Mouse (Mus musculus): ENCODE measurements around the gene Gm3667. TPM values are rescaled to one million over a fixed set of nuclear protein-coding genes. Genes with fewer than 3 reads are reported as not detected.

The Gm3667 gene
- polyA plus RNA-seq (2015; fragmentation: Nextera tagmentation; extraction: Ambion mirVana) = 9.7 and 11.5 TPM in 2 replicates

DNA sequence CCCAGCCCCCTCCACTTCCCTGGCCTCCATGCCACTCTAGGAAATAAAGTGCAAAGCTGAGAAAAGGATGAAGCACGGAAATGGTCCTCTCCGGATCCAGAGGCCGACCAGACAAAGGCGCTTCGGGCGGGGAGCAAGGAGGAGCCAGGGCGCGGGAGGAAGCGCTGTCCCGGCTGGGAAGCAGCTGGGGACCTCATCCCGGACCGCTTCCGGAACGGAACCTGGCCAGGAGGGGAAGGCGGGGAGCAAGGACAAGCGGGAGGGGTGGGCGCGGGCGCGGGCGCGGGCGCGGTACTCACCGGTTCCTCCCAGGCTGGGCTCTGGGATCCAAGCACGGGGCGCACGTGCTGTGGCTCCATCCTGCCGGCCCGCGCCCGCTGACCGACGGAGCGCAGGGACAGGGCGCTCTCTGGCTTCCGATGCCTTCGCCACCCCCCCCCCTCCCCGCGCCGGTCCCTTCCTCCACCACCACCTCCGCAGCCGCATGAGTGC is at the start of gene Gm3667:
Gene Gm3667, minus strand, starts transcription at position 442 of the 492 bp plus-strand sequence.

DNA sequence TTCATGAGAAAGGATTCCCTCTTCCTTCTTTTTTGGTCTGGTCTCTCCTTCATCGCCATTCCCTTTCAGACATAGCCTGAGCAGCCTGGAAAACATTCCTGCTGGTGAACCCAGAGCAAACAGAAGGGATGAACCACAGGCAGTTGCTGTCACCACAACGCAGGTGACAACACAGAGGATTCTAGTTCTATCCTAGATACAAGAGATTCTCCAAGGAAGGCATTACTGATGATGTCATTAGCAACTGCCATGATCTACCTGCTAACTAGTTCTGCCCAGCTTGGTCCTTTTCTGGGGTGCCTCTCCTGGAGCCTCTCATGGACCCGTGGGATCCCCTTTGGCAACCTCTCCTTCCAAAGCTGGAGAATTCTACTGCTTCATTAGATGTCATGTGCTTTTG is 49.6 kb downstream of the Gm3667 start, which contains the start of gene Gm3642:
Gene Gm3642, minus strand, starts transcription at position 101 of the 400 bp plus-strand sequence.

Other genes with a start within 250 kb of the Gm3667 start
- not detected in 2 replicates for gene Gm10251, start 205.8 kb downstream of the Gm3667 start, polyA plus RNA-seq (2015; fragmentation: Nextera tagmentation; extraction: Ambion mirVana)
- not detected in 2 replicates for gene Gm8050, start 169.7 kb downstream of the Gm3667 start, polyA plus RNA-seq (2015; fragmentation: Nextera tagmentation; extraction: Ambion mirVana)
- gene Gm3636, start 147.6 kb downstream of the Gm3667 start, polyA plus RNA-seq (2015; fragmentation: Nextera tagmentation; extraction: Ambion mirVana) = 10.9 and 12.7 TPM in 2 replicates
- not detected in 2 replicates for gene Gm8362, start 115.6 kb downstream of the Gm3667 start, polyA plus RNA-seq (2015; fragmentation: Nextera tagmentation; extraction: Ambion mirVana)
- gene Gm3642, start 49.7 kb downstream of the Gm3667 start, polyA plus RNA-seq (2015; fragmentation: Nextera tagmentation; extraction: Ambion mirVana) = not detected in 2 replicates
- not detected in 2 replicates for gene Gm6356, start 83.9 kb upstream of the Gm3667 start, polyA plus RNA-seq (2015; fragmentation: Nextera tagmentation; extraction: Ambion mirVana)
- 3.4 and 3.9 TPM in 2 replicates for gene Gm10406, start 137.5 kb upstream of the Gm3667 start, polyA plus RNA-seq (2015; fragmentation: Nextera tagmentation; extraction: Ambion mirVana)
- not detected in 2 replicates for gene Gm3685, start 155.0 kb upstream of the Gm3667 start, polyA plus RNA-seq (2015; fragmentation: Nextera tagmentation; extraction: Ambion mirVana)
- gene Gm3696, start 210.7 kb upstream of the Gm3667 start, polyA plus RNA-seq (2015; fragmentation: Nextera tagmentation; extraction: Ambion mirVana) = 4.6 and 5.2 TPM in 2 replicates
- gene Gm6676, start 235.4 kb upstream of the Gm3667 start, polyA plus RNA-seq (2015; fragmentation: Nextera tagmentation; extraction: Ambion mirVana) = 0.15 TPM in 1 of 2 replicates, not detected in the other